Mouse (Mus musculus): ENCODE results near the gene Tanc1.
A peak's percentile ranks its signal among the peaks of the same experiment; 100 is the strongest.

Gene Tanc1

GRCm38 (mm10) chr2:59762277-59762676, 150.4 kb downstream of the Tanc1 start:
- no peak for DNase-seq

GRCm38 (mm10) chr2:59765671-59766070, 153.8 kb downstream of the Tanc1 start:
- DNase-seq = no peak

DNA sequence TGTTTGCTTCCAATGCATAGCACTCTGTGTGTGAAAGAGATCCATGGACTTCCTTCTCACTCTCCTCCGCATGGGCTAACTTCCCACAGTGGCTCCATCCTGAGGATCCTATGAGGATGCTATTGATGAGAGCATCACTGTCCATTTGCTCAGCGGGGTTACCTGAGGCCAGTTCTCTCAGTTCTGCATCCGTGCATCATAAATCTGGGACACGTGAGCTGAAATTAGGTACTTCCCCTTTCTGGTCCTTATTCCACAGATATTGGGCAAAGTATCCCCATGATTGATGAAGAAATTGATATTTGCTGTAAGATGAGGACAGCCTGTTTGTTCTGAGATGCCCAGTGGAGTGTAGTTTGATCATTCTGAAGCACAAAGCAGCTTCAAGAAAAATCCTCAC, 156.1 kb downstream of the Tanc1 start:
- DNase-seq = no peak

GRCm38 (mm10) chr2:59768661-59769384, 157.0 kb downstream of the Tanc1 start:
- peak; percentile 63 to 72 for DNase-seq

DNA sequence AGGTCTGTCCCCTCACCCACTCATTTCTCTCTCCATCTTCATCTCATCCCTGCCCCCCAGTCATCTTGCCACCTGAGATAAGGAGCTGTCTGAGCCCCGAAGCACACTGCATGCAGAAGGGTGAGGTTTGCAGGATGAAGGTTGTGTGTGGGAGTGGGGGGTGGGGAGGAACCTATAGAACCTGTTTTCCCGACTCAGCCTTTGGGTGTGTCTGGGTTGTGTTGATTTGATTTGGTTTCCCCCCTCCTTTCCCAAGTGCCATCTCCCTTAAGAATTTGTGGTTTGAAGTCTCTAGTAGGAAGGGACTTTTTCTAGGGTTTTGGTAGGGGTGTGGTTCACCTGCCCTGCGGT, 157.5 kb downstream of the Tanc1 start:
- DNase-seq = no peak

DNA sequence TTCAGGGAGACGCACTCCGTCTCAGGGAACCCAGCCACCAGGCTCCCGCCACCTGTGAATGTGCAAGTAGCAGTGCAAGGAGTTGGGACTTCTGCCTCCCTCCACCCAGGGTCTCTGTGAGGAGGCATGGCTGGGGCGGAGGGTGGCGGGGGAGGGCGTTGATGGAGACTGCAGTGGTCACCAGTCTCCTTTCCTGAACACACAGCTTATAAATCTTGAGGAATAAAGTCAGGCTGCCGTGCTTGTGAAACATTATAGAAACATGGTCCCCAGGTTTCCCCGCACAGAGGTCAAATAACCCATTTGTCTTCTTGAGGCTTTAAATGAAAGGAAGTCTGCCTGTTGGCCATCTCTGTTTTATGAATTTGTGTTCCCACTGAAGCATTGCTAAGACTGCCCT, 159.9 kb downstream of the Tanc1 start:
- DNase-seq = no peak

DNA sequence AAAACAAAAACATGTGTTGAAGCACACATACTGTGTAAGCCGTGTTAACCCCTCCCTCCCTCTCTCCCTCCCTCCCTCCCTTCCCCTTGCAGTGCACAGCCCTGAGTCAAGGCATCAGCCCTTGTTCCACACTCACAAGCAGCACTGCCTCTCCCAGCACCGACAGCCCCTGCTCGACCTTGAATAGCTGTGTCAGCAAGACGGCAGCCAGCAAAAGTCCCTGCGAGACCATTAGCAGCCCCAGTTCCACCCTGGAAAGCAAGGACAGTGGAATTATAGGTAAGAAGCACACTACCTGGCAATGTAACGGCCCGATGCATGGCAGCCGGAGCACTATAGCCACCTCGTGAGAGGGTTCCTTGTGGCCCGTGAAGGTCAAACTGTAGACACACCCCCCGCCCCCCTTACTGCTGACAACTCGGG, 160.4 kb downstream of the Tanc1 start:
- DNase-seq = no peak

DNA sequence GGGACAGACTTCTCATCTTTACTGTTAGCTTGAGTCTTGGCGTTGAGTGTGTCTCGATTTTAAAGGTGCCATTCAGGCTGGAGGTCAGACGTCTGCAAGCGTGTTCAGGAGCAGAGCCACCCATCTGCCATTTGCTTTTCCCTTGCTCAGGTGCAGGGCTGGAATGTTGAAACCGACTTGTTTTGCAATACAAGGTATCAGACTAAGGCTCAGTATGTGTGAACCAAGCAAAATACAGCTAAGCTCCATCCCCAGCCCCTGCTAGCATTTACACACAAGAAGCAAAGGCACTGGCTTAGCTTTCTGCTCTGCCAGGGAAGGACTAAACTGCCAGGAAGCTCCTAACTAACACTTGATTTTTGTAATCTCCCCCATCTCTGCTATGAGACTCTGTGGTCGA, 162.5 kb downstream of the Tanc1 start:
- no peak for DNase-seq

DNA sequence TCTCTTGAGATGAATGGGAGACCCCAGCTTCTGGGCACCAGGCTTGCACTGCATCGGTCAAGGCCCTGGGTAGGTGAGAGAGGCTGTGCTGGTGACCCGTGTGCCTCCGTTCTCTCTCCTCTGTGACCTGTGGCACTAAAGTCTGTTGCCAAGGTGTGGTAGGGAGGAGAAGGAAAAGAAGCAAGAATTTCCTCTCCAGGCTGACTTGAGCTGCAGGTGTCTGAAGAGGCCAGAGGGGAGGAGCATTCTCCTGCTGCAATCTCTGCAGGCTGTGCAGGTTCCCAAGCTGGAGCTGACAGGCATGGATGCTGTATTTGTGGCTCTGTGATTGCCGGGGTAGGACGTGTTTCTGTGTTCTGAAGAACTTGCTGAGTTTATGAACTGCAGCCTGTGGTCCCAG, 163.3 kb downstream of the Tanc1 start:
- peak; percentile 52 to 63 for DNase-seq

DNA sequence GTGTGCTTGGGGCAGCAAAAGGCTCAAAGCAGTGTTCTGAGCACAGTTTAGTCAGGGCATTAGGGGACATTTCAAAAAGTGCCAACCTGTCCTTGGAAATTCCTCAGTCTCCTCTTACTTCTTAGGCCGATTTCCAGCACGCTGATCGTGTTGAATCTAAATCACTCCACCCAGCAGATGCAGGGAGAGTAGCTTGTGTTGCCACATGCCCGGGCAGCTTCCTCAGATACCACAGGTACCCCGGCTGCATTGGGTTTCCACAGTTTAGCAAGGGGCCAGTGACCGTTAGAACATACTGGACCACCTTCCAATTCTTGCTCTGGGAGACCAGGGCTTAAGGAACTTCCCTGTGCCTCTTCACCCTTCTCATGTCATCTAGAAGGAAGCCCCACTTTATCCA, 164.0 kb downstream of the Tanc1 start:
- DNase-seq = no peak

DNA sequence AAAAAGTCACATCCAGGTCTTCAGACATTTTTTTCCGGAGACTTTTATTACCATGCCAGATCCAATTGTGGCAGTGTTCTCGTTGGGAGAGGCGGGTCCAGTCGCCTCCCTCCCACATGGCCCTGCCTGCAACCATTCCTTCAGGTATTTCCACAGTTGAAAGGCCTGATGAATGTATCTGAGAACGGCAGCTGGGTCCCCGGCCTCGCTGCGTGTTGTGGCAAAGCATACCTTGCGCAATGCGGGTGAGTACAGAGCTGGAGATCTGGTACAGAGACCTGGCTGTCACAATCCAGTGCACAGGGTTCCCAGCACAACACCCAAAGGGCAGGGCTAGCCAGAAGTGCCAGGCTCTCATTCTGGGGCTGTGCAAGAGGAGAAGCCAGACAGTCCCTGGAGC, 167.5 kb downstream of the Tanc1 start:
- peak; percentile 62 to 80 for DNase-seq

DNA sequence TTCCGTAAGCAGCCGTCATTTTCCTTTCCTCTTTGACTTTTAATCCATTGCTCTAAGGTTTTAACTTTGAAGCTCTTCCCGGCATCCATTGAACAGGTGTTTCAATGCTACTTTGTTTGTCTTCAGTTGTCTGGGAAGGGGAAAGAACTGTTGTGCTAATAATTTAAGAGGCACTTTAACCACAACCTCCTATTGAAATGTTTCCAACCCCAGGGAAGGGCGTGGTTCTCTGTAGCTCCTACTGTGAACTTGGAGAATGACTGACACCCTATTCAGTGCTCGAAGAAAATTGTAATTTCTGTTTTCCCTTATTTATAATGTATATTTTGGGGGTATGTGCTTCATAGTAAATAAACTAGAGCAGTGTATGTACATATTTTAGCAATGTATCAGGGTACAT, 168.4 kb downstream of the Tanc1 start:
- DNase-seq = no peak

GRCm38 (mm10) chr2:59783055-59783831, 171.4 kb downstream of the Tanc1 start:
- DNase-seq = no peak

GRCm38 (mm10) chr2:59783832-59784627, 172.2 kb downstream of the Tanc1 start:
- no peak for DNase-seq

DNA sequence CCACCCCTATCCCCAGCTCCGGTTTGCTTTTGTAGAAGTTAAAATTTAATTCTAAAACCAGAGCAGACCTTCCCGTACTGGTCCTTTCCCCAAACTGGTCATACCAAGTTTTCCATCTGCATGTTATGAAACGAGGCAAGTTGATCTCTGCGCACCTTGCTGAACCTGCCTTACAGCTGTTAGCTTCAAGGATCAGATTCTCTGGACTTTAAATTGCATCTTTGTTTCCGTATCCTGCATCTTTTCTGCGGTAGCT, 172.7 kb downstream of the Tanc1 start:
- no peak for DNase-seq

- no peak for DNase-seq
These were observed 173.8 kb downstream of the Tanc1 start for GRCm38 (mm10) chr2:59785597-59785996.

GRCm38 (mm10) chr2:59788704-59789500, 177.1 kb downstream of the Tanc1 start:
- no peak for DNase-seq

GRCm38 (mm10) chr2:59791596-59791995, 179.8 kb downstream of the Tanc1 start:
- DNase-seq = no peak

GRCm38 (mm10) chr2:59793337-59793736, 181.5 kb downstream of the Tanc1 start:
- DNase-seq = no peak

- DNase-seq = no peak
These were observed 183.0 kb downstream of the Tanc1 start for GRCm38 (mm10) chr2:59794838-59795237.

DNA sequence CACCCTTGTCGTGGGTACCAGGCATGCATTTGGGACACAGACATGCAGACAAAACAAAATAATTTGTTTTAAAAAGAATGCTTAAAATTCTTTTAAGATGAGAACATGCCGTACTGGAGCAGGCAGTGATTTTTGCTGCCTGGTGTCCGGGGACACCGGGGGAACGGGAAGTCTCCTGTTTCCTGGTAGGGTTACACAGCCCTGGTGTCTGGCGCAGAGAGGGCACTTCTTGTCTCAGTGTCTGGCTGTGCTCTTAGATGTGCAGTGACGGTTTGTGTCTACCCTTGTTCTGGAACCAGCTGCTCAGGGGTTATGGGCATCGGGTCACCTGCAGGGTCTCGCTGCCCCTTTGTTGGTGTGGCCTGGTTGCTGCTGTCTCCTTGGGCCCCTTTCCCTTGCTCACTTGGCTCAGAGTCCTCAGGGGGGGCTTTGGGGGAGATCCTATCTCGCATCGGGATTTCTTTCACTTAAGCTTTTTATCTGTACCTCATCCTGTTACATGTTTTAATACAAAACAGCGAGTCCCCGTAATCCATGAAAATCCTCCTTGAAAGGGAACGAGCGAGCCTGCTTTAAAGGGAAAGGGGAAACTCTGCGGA, 187.2 kb downstream of the Tanc1 start:
- no peak for DNase-seq

DNA sequence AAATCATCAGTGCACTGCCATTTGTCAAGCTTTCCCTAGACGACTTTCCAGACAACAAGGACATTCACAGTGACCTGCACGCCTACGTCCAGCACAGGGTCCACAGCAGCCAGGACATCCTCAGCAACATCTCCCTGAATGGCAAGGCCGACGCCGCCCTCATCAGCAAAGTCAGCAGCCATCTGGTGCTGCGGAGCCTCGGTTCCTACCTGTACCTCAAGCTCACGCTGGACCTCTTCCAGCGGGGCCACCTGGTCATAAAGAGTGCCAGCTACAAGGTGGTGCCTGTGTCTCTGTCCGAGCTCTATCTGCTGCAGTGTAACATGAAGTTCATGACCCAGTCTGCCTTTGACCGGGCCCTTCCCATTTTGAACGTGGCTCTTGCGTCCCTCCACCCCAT, 187.7 kb downstream of the Tanc1 start:
- DNase-seq = no peak
